Mouse (Mus musculus): ENCODE measurements around the gene Fam3c.

Fam3c gene

DNA sequence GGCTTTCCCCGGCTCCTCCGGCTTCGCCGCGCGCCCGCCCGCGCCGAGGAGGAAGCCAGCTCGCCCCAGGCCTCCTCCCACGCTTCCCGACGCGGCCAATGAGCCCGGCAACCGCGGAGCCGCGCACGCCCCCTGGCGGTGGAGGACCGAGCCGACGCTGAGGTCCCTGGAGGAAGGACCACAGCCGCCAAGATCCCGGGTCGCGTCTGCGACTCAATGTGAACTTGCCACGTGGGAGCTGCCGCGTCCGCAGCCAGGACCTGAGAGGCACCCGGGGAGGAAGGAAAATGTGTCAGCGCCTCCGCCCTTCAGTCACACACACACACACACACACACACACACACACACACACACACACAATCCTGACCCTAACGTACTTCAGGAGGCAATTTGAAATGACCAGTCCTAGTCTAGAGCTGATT is at the start of gene Fam3c:
Gene Fam3c (minus strand): TSS at position 158 of the 422 bp plus-strand sequence.
- DNase-seq (ENCODE audit: low spot score), result peak; percentile 78

GRCm38 (mm10) chr6:22405021-22405420 is 49.0 kb upstream of the Fam3c start:
- no peak for DNase-seq (ENCODE audit: low spot score)

GRCm38 (mm10) chr6:22403736-22404135 is 47.7 kb upstream of the Fam3c start:
- DNase-seq (ENCODE audit: low spot score), result no peak

GRCm38 (mm10) chr6:22403317-22403716 is 47.3 kb upstream of the Fam3c start:
- no peak for DNase-seq (ENCODE audit: low spot score)

GRCm38 (mm10) chr6:22402548-22403164 is 46.6 kb upstream of the Fam3c start:
- DNase-seq (ENCODE audit: low spot score), result no peak

DNA sequence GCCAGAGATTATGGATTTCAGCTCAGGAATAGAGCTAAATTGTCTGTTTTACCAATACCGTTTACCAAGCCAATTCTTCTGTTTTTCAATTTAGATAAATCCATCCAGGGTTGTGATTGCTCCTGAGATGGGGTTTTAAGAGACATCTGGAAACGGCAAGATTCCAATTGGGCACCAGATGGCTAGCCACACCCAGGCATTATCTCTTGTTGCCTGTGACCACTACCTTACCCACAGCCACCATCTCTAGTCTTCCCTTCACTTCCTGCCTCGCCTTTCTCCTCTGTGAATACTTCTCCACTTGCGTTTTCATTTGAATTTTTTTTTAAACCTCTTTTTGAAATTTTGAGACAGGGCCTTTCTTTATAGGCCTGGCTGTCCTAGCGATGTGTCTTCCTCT is 46.0 kb upstream of the Fam3c start:
- DNase-seq (ENCODE audit: low spot score), result no peak

- DNase-seq (ENCODE audit: low spot score), result no peak
Observed at GRCm38 (mm10) chr6:22398079-22398774, 42.2 kb upstream of the Fam3c start.

DNA sequence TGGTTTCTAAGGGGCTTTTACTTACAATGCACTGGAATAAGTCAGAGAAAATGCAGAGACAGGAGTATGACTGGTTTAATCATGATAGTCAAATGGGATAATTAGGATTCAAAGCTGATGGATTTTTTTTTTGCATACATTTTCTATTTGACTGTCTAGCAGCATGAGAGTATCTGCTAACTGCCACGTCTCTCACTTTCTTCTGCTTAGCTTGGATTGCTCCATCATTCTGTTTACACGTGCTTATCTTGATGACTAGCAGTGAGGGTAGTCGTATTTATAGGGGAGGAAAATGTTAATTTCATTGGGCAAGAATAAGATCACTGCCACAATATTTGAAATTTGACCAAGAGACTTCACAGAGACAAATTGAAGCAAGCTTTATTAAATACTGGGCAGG is 39.2 kb upstream of the Fam3c start:
- DNase-seq (ENCODE audit: low spot score), result no peak

DNA sequence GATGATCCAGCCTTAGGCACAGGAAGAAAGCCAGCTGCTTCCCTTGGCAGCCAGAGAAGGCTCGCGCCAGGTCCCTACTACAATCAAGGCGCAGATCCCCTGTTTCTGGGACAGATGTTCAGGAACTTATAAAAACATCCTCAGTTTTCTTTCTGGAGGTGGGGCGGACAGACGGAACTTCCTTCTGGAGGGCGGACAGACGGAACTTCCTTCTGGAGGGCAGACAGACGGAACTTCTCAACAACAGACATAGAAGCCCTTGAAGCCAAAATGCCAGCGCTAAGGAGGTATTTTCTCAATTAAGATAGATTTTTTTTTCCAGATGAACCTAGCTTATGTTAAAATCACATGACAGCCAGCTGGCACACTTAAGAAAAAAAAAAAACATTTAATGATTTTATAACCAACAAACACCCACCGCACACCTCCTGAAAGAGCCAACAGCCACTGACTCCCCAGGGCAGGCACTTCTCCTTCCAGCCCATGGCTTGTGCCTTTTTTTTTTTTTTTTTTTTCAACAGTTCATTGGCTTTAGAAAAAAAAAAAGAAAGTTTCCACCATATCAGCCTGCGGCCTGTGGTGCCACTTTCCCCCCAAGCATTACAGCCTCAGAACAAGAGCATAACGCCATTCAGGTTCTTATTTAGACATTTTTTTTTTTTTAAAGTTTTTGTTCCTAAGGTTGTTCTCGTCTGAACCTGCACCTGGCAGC is 34.8 kb upstream of the Fam3c start:
- DNase-seq (ENCODE audit: low spot score), result no peak

DNA sequence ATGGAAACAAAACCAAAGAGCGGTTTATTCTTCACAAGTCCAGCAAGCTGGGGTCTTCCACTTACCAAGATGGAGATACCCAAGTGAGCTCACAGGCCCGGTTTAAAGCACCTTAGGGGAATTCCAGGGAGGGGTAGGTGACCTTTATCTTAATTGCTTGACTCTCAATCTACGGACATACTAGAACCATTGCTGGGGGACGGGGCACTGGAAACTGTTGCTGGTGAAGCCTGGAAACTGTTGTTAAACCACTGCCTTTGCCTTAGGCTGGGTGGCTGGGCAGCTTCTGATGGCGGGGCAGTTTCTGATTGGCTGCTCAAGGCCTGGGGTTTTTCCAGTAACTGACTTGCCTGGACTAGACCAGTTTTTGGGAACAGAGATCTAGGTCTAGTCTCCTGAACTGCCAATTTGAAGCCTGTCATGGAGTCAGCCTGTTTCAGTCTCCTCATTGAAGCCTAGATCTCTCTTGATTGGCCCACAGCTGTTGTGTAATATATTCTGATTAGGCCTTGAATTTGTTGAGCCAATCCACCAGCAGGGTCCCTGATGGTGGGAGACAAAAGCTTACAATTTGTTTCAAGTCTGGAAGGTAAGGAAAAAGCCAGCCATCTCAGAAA is 29.3 kb upstream of the Fam3c start:
- no peak for DNase-seq (ENCODE audit: low spot score)

GRCm38 (mm10) chr6:22380269-22380668 is 24.2 kb upstream of the Fam3c start:
- DNase-seq (ENCODE audit: low spot score), result no peak

DNA sequence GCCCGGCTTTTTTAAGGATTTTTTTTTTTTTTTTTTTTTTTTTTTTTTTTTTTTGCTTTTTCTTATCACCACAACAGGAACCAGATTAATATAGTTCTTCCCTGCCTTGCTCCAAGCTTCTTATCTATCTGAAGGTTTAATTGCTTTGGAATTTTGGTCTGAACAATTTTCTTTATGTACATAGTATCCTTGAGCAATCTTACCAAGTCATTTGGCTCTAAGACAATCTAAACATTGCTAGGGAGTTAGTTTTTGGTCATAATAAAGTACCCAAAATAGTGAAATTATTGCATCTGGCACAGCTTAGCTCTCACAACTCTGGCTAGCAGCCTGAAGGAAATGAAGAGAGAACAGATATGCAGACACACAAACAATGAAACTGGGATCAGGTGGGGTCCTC is 23.8 kb upstream of the Fam3c start:
- DNase-seq (ENCODE audit: low spot score), result no peak

DNA sequence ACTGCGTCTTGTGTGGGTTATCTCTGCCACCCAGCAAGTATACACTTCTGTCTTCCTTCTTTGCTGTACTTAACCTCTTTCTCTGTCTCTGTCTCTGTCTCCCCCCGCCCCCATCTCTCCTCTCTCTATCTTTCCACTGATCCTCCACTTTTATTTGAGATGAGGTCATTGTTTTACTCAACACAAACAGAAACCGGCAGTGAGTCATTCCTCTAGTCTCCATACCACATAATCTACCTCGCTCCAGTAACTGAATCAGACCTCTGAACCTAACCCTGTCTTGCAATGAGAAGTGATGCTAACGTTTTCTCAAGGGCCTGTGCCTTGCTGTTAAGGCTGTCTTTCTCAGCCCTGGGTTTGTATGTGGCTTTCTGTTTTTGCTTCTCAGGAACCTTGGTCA is 22.4 kb upstream of the Fam3c start:
- no peak for DNase-seq (ENCODE audit: low spot score)

GRCm38 (mm10) chr6:22374791-22375190 is 18.7 kb upstream of the Fam3c start:
- no peak for DNase-seq (ENCODE audit: low spot score)

DNA sequence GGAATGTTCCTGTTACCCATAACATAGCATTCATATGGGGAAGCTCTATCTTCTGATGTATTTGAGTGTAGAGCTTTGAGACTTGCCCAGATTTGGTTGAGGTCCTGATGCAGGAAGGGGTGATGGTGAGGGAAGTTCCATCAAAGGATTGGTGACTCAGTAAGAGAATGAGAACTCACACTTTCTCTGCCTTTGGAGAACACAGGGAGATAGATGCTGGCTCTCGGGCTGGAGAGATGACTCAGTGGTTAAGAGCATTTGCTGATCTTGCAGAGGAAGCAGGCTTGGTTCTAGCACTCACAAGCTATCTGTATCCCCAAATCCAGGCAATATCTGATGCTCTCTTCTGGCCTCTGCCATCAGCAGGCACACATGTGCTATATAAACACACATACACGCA is 17.4 kb upstream of the Fam3c start:
- no peak for DNase-seq (ENCODE audit: low spot score)

GRCm38 (mm10) chr6:22366977-22367376 is 10.9 kb upstream of the Fam3c start:
- no peak for DNase-seq (ENCODE audit: low spot score)

- no peak for DNase-seq (ENCODE audit: low spot score)
Observed at GRCm38 (mm10) chr6:22363590-22363989, 7.5 kb upstream of the Fam3c start.

DNA sequence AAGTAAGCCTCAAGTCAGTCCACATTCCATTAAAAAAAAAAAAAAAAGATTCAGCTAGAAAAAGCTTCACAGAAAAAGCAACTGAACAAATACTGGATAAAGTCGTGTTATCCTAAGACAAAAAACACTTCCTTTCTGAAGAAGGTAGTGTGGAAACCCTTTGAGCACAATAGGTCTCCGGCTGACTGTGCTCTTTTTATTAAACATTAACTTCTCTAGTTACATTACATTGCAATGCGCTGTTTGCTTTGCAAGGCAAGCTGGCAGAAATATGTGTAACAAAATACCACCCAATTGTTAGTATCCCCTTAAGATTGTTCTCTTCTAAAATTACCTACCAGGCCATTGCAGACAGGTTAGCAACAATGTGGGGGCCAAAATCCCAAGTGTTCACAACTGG is 5.9 kb upstream of the Fam3c start:
- no peak for DNase-seq (ENCODE audit: low spot score)

DNA sequence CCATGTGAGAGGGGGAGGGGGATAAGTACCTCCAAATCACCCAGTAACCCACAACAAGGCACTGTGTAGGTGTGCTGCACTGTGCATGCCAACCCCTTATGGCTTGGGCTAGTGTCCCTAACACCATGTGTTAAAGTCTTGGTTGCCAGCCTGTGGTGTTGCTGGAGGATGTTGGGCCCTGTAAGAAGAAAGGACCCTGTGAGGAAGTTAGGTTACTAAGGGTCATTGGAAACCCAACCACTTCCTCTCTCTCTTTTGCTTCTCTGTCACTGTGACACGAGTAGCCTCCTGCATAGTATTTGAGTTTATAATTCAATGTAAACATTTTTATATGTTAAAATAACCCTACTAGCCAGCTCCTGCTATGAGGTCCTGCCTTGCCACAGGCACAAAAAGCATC is 3.0 kb upstream of the Fam3c start:
- DNase-seq (ENCODE audit: low spot score), result no peak

GRCm38 (mm10) chr6:22357351-22357750 is 1.3 kb upstream of the Fam3c start:
- no peak for DNase-seq (ENCODE audit: low spot score)

DNA sequence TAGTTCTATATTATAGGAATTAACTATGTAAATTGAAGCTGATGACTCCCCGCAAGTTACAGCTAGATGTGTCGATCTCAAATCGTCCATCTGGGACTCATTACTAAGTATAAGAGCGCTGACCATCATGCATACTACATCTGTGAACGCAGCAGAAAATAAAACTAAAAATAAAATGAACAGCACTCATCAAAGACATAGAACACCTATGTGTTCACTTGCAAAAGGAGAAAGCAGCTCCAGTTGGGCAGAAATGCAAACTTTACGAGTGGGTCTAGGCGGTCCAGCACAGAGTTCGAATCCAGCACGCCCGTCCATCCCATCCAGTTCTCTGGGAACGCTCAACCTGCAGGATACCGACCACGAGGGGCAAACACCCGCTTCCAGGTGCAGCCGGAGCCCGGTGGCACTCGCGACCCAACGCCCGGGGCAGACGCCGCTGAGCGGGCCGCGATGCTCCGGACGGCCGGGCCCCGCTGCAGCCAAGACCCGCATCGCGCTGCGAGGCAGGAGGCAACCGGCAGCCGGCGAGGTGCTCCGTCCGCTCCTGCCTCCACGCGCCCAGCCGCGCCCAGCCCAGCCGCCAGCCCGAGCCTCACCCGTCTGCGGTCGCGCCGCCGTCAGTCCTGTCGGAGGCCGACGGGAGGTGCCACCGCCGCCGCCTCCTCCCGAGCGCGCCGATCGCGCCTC is 502 bp downstream of the Fam3c start:
- no peak for DNase-seq (ENCODE audit: low spot score)

GRCm38 (mm10) chr6:22354675-22355074 is 1.4 kb downstream of the Fam3c start:
- DNase-seq (ENCODE audit: low spot score), result no peak

Measured in layer of hippocampus, adult 9-10 months (tissue).